ENCODE assay signal across 7 mouse cellular contexts in genomic region chr9:21291022-21291787, GRCm38 (mm10). TPM values are rescaled to one million over a fixed set of nuclear protein-coding genes. Genes with fewer than 3 reads are reported as not detected.
DNase-seq lines count a peak whose midpoint lies in the region; ATAC-seq lines count a peak whose summit lies in the region.

Gene Cdkn2d, minus strand, starts transcription at chr9:21291407.

- ATAC-seq in intestine, embryonic 16.5 days = peak; percentile 94
- ATAC-seq in midbrain, embryonic 11.5 days (ENCODE audit: low FRiP score) = peak; percentile 96

- peak; percentile 100 for DNase-seq in adrenal gland, adult 8-10 months
- DNase-seq in embryo, embryonic 9.5 days (ENCODE audit: extremely low spot score) = peak; percentile 100
- DNase-seq in gastrocnemius, postnatal 4 days (ENCODE audit: low spot score in 2 of 2) = peak; percentile 98 to 100
- DNase-seq in left cerebral cortex, postnatal 36 days (ENCODE audit: low spot score in 2 of 2) = peak; percentile 99 to 100
- DNase-seq in midbrain, embryonic 11.5 days (ENCODE audit: low spot score, missing footprints) = peak; percentile 100
- peak; percentile 100 for DNase-seq in skeletal muscle tissue, adult 2 months (ENCODE audit: low read depth, low spot score)

- WGBS in intestine, embryonic 16.5 days = under 1% methylated on average over 51 of the region's 51 CpGs
- under 1% methylated on average over 51 of the region's 51 CpGs for WGBS in midbrain, embryonic 11.5 days

- H3K4me2 ChIP-seq in intestine, embryonic 16.5 days (ENCODE audit: low read depth, low read length) = peak within 1 kb of the TSS; percentile 76
- H3K4me2 ChIP-seq in midbrain, embryonic 11.5 days = peak within 1 kb of the TSS; percentile 54

- intact Hi-C loops in left cerebral cortex, postnatal 36 days (cut with DNase I) = no loop called here

- H3K36me3 ChIP-seq in intestine, embryonic 16.5 days (ENCODE audit: control insufficient read depth, insufficient read depth, low read length) = no peaks in the 10 kb centered on the region
- no peaks in the 10 kb centered on the region; the same call in 1 of the 2 replicates for H3K36me3 ChIP-seq in midbrain, embryonic 11.5 days (ENCODE audit: control insufficient read depth, insufficient read depth, low read length)

- H3K9me3 ChIP-seq in intestine, embryonic 16.5 days (ENCODE audit: control insufficient read depth, low read length) = no peaks in the 10 kb centered on the region
- no peaks in the 10 kb centered on the region for H3K9me3 ChIP-seq in midbrain, embryonic 11.5 days (ENCODE audit: control insufficient read depth, low read length)

- peak within 1 kb of the TSS; percentile 81 for H3K4me3 ChIP-seq in intestine, embryonic 16.5 days (ENCODE audit: low read length)
- peak within 1 kb of the TSS; percentile 71 for H3K4me3 ChIP-seq in midbrain, embryonic 11.5 days (ENCODE audit: low read depth, low read length)

- peak within 1 kb of the TSS; percentile 86 for H3K27ac ChIP-seq in intestine, embryonic 16.5 days (ENCODE audit: low read length)
- peak within 1 kb of the TSS; percentile 81 for H3K27ac ChIP-seq in midbrain, embryonic 11.5 days (ENCODE audit: low read depth, low read length)

- peaks cover 27% of the 10 kb centered on the region for H3K4me1 ChIP-seq in intestine, embryonic 16.5 days (ENCODE audit: control insufficient read depth, insufficient read depth, low read length)
- peaks cover 30% of the 10 kb centered on the region for H3K4me1 ChIP-seq in midbrain, embryonic 11.5 days (ENCODE audit: control insufficient read depth, insufficient read depth, low read length)

- peak within 1 kb of the TSS; percentile 89 for H3K9ac ChIP-seq in intestine, embryonic 16.5 days (ENCODE audit: low read depth, low read length)
- H3K9ac ChIP-seq in midbrain, embryonic 11.5 days (ENCODE audit: low read length) = peak within 1 kb of the TSS; percentile 73

- no peaks in the 10 kb centered on the region for H3K27me3 ChIP-seq in intestine, embryonic 16.5 days (replicated peaks; ENCODE audit: control insufficient read depth, insufficient read depth, low read length)
- no peaks in the 10 kb centered on the region for H3K27me3 ChIP-seq in midbrain, embryonic 11.5 days (ENCODE audit: control insufficient read depth, insufficient read depth, low read length)

RNA-seq across cellular contexts. Expression of gene Cdkn2d, which starts in this region (rescaled TPM):
- total RNA-seq in adrenal gland, adult 8-10 months (2022) = 10 to 100 TPM; 11.9 to 24.1 (median 18.5) TPM
- total RNA-seq in gastrocnemius, postnatal 4 days (2021) = 10 to 100 TPM; 20.5 to 24.0 TPM
- polyA plus RNA-seq in intestine, embryonic 16.5 days (2015; fragmentation: Nextera tagmentation; extraction: Ambion mirVana) = 40.2 and 42.5 TPM in 2 replicates
- 10 to 100 TPM; 52.7 to 58.8 TPM for total RNA-seq in left cerebral cortex, postnatal 36 days (2021)
- 70.6 and 71.9 TPM in 2 replicates for polyA plus RNA-seq in midbrain, embryonic 11.5 days (2014; fragmentation: Nextera tagmentation; extraction: Ambion mirVana)

Comparison
In these comparisons a context has a peak if more than half of its experiments do, and no peak if none do; other contexts are left out.
1. Peak in every context shown above with its lines: DNase-seq, ATAC-seq, H3K4me3 ChIP-seq and H3K27ac ChIP-seq.